Mouse (Mus musculus) ES-E14 (cell line): ENCODE data around the gene Tcp11x2.

Experiments
- HCFC1 ChIP-seq: IDR thresholded peaks from 2 replicates; pipeline ENCODE4 v1.6.1; 2012; ENCODE audit warnings: low read length, inconsistent platforms, borderline replicate concordance; ENCODE audit not compliant: insufficient read depth
- ZC3H11A ChIP-seq: IDR thresholded peaks from 2 replicates; pipeline ENCODE4 v1.6.1; 2012; ENCODE audit warnings: low read depth, mild to moderate bottlenecking, inconsistent platforms, low read length, borderline replicate concordance
- ZNF384 ChIP-seq: IDR thresholded peaks from 2 replicates; pipeline ENCODE4 v1.6.1; 2012; ENCODE audit warnings: low read depth, low read length, inconsistent platforms

DNA sequence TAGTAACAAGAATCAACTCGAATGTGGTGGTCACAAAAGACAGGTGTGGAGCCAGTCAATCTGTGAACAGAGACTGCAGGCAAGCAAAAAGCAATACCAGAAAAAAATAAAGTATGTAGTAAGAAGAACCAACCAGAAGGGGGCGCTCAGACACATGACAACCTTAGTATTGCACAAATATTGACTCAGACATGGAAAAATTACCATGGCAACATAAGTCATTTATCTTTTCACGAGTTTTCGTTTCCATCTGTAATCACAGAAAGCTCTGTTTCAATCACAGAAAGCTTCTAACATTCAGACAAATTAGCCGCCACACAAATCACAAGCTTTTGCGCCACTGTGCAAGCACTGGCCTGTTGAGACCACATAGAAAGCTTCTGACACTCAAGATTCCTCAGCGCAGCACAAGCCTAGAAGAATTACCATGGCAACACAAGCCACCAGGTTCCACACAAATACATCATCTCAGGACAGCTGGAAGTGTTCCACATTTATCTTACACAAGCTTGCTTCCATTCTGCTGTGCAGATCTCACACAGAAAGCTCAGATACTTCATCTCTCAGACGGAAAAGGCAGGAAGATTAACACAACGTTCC, 41.3 kb downstream of the Tcp11x2 start:
- TF ChIP-seq ZC3H11A (no peak), HCFC1 (no peak), ZNF384 (no peak)
